Mouse (Mus musculus) limb, embryonic 13.5 days (tissue): ENCODE results near the gene Serpinb12. TPM values are rescaled to one million over a fixed set of nuclear protein-coding genes. Genes with fewer than 3 reads are reported as not detected.

Source experiments
- ATAC-seq: fragments of 200-750 bp; cut with Nextera tagmentation; 2 replicates; pipeline ENCODE4 v1.8.0; 2017; ENCODE audit warnings: low read depth, moderate number of reproducible peaks, moderate TSS enrichment; ENCODE audit not compliant: low FRiP score
- H3K27ac ChIP-seq: fragments of 300-500 bp; sonication (generic); 2 replicates; pipeline ENCODE4 v1.5.1; 2015; ENCODE audit warnings: inconsistent platforms, mild to moderate bottlenecking, moderate library complexity
- H3K27me3 ChIP-seq: fragments of 300-500 bp; sonication (generic); 2 replicates; pipeline ENCODE4 v1.6.1; 2015; ENCODE audit warnings: mild to moderate bottlenecking, inconsistent platforms
- H3K36me3 ChIP-seq: fragments of 300-500 bp; sonication (generic); 2 replicates; pipeline ENCODE4 v1.6.1; 2015; ENCODE audit warnings: inconsistent platforms, mild to moderate bottlenecking, moderate library complexity
- H3K4me1 ChIP-seq: fragments of 300-500 bp; sonication (generic); 2 replicates; pipeline ENCODE4 v1.6.1; 2015; ENCODE audit warnings: inconsistent platforms
- H3K4me2 ChIP-seq: fragments of 300-500 bp; sonication (generic); replicated peaks from 2 replicates; pipeline ENCODE4 v1.6.1; 2015; ENCODE audit warnings: inconsistent platforms, mild to moderate bottlenecking, moderate library complexity
- H3K4me3 ChIP-seq: fragments of 300-500 bp; sonication (generic); 2 replicates; pipeline ENCODE4 v1.5.1; 2015; ENCODE audit warnings: moderate library complexity, mild to moderate bottlenecking, inconsistent platforms
- H3K9ac ChIP-seq: fragments of 300-500 bp; sonication (generic); 2 replicates; pipeline ENCODE4 v1.6.1; 2015; ENCODE audit warnings: mild to moderate bottlenecking, inconsistent platforms
- H3K9me3 ChIP-seq: fragments of 300-500 bp; sonication (generic); 2 replicates; pipeline ENCODE4 v1.6.1; 2016; ENCODE audit warnings: inconsistent platforms
- WGBS: fragments of 180-500 bp; shearing (Covaris S2); methylation state at CpG from one replicate; pipeline ENCODE4 v1.1.7; 2015; 5-methylcytosine and 5-hydroxymethylcytosine counted together
- polyA plus RNA-seq: library from polyadenylated mRNA; unstranded; fragments of >200 nt; fragmentation: Nextera tagmentation; extraction: Ambion mirVana; gene quantifications from 2 replicates; pipeline ENCODE4 v1.2.1, GENCODE M21; 2015

The Serpinb12 gene
- polyA plus RNA-seq, 1 experiment from 2014 or later = 0.70 TPM

DNA sequence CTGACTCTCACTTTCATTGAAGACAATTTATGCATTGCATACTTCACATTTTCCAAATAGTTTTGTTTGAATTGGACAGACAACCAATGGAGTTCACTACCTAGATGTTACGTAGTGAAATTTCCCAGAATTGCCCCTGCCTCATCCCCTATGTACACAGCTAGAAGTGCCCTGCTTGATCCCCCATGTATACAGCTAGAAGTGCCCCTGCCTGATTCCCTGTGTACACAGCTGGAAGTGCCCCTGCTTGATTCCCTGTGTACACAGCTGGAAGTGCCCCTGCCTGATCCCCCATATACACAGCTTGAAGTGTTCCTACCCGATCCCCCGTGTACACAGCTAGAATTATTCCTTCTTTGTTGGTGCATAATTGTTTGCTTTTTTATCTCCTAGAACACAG lies 72.1 kb downstream of the Serpinb12 start:
- no peak overlapping the region for H3K4me2 ChIP-seq
- no peaks in the 10 kb centered on the region for H3K4me1 ChIP-seq
- no peaks in the 10 kb centered on the region for H3K27me3 ChIP-seq
- H3K4me3 ChIP-seq = no peak overlapping the region
- no peak overlapping the region for H3K27ac ChIP-seq
- 75% methylated on average over 3 of the region's 3 CpGs for WGBS
- no peaks in the 10 kb centered on the region for H3K9me3 ChIP-seq
- H3K36me3 ChIP-seq = no peaks in the 10 kb centered on the region
- ATAC-seq = no peak
- no peak overlapping the region for H3K9ac ChIP-seq

Other genes with a start within 250 kb of the Serpinb12 start
- 33.3 and 37.8 TPM in 2 replicates for gene Bcl2, start 220.2 kb upstream of the Serpinb12 start, polyA plus RNA-seq
- gene Kdsr, start 174.7 kb upstream of the Serpinb12 start, polyA plus RNA-seq = 13.0 and 13.3 TPM in 2 replicates
- gene Vps4b, start 137.7 kb upstream of the Serpinb12 start, polyA plus RNA-seq = 61.4 and 66.6 TPM in 2 replicates
- 0.56 and 0.88 TPM in 2 replicates for gene Serpinb5, start 73.3 kb upstream of the Serpinb12 start, polyA plus RNA-seq
- gene Serpinb13, start 46.5 kb downstream of the Serpinb12 start, polyA plus RNA-seq = not detected in 2 replicates
- 0.14 and 0.23 TPM in 2 replicates for gene Serpinb3a, start 117.9 kb downstream of the Serpinb12 start, polyA plus RNA-seq
- not detected in 2 replicates for gene Serpinb3d, start 149.1 kb downstream of the Serpinb12 start, polyA plus RNA-seq